Mouse (Mus musculus) left cerebral cortex, adult 2 months (tissue): ENCODE measurements at regions not wholly inside any gene's neighbourhood (a gene's known extent, or its start where the extent isn't known, plus 50 kb on each side); places are given as distances from the start of the nearest gene placed in this dataset.

ENCODE experiments used
- DNase-seq, 2 experiments: peaks; one replicate each; pipeline ENCODE4 v3.0.0; 2021 to 2022; ENCODE audit warnings: low spot score in 2 of 2, mixed read lengths in 1 of 2; ENCODE audit errors: extremely low spot score in 1 of 2
- H3K27ac ChIP-seq: fragments of 200-600 bp; 2 replicates; pipeline ENCODE4 v1.8.1; 2022
- H3K4me3 ChIP-seq: fragments of 200-600 bp; 2 replicates; pipeline ENCODE4 v1.8.1; 2022
- CTCF ChIP-seq: fragments of 200-600 bp; IDR thresholded peaks from 2 replicates; pipeline ENCODE4 v1.8.1; 2022; ENCODE audit warnings: antibody characterized with exemption, mild to moderate bottlenecking, moderate library complexity
- intact Hi-C: fragments of 180-260 bp; cut with DNase I; formaldehyde crosslinking; loops from one replicate; pipeline ENCODE4 v1.15.1; 2025

DNA sequence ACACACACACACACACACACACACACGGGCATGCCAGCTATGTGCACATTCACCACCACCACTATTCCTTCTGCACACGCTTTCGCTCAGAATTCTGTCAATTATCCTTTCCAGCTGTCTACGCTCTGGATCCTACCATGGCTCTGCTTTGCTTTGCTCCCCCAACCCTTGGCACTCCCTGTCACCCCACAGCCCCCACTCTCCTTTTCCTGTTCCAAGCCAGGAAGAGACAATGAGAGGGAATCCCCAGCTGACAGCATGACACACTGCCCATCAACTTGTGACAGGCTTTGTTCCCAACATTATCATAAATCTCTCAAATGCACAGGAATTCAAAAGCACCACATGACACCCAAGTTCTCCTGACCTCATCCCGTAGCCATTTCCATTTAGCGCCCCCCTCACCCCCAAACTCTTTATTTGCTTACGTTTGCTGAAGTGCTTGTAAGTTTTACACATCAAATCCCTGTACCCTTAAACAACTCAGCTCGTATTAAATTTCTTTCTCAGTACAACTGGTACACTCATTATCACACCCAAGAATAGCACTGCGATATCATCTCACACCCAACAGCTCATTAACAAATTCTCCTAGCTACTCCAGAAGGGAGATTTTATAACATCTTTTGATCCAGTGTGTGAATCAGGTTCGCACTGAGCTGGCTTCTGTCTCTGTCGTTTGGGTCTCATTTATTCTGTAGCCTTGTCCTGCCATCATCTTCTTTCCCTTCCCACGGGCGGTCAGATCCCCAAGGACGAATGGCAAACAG lies 140.3 kb downstream of the Ptpn20 start:
- Histone ChIP-seq H3K27ac (no peak overlapping the region), H3K4me3 (no peak overlapping the region)
- no peak for DNase-seq
- intact Hi-C loops: no loop called here
- TF ChIP-seq CTCF: no peak

DNA sequence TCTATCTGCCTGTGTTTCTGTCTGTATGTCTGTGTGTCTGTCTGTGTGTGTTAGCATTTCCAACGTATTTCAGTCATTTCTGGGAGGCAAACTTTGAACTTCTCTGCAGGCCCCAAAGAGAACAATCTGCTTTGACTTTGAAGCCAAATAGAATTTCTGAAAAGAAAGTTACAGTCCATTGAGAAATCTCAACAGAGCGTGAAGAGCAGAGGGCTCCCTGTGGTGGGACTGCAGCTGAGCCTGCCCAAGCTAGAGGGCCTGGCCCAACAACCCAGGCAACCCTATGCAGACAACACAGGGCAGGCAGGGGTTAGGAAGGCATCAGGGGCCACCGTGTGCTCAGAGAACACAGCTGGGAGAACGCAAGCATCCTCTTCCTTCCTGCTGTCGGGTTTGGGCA lies 143.7 kb downstream of the Ptpn20 start:
- H3K27ac ChIP-seq: no peak overlapping the region
- TF ChIP-seq CTCF: no peak
- no peak overlapping the region for H3K4me3 ChIP-seq
- DNase-seq: no peak
- intact Hi-C loops: loop anchor here (5.0 kb wide), 1 partner anchor 100 kb away; no protein-coding TSS in a partner anchor

DNA sequence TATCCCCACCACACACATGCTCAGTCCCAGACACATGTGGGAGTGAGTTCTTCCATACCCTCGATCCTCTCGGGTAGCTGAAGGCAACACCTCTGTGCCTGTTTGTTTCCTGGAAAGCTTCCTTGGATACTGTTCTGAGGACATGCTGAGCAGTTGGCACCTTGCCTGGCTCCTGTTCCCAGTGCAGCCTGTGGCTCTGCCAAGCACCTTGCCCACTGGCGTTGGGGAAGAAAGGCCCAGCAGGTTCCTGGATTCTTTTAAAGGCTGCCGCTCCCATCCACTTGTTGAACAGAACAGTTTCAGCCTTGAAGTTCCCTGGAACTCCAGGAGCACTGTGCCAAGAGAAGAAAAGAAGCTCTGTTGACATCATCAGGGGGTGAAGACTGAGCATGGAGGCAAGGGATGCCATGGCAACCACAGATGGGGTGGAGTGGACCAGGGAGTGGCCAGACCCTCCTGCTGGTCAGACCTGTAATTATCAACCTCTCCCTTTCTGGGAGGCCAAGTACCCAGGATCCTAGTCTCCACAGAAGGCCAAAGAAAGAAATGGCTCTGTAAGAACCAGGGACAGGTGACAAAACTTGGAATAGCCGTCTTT lies 145.5 kb downstream of the Ptpn20 start:
- H3K4me3 ChIP-seq: no peak overlapping the region
- H3K27ac ChIP-seq: no peak overlapping the region
- DNase-seq: peak; percentile 15 to 18
- no peak for TF ChIP-seq CTCF
- intact Hi-C loops: loop anchor here (5.0 kb wide), 1 partner anchor 98 kb away; no protein-coding TSS in a partner anchor

DNA sequence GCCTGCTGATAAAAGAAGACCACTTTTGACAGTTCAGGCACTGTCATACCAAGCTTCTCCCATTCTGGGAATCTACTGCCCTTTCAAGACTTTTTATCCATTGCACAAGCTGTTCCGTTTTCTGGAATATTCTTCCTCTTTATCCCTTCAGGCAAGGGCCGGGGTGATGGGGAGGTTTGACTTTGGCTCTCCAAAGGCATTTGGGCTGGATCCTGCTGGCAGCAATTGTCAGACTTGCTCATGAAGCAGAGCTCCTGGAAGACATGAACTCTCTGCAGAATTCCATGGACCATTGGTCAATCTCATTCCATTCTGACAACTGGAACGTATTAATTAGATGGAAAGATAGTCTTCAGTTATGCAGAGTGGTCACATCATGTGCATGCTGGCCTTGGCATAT lies 146.6 kb downstream of the Ptpn20 start:
- Histone ChIP-seq H3K27ac (no peak overlapping the region), H3K4me3 (no peak overlapping the region)
- no peak for DNase-seq
- intact Hi-C loops: no loop called here
- TF ChIP-seq CTCF: no peak

DNA sequence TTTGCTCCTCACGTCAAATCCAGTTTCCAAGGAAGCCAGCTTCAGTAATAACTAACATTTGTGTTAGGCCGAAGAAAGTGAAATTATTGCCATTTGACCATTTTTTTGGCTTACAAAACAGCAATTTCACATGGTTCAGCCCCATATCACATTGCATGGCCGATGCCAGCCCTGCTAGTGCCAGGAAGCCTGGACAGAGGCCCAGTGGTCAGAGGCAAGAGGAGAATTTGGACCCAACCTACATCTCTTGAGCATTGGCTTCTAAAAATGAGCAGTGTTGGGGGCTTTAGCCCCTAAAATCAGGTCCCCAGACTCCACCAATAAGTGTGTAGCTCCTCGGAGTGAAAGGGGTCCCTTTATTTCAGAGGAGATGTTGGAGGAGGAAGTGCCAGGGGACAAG lies 157.2 kb downstream of the Ptpn20 start:
- H3K27ac ChIP-seq: no peak overlapping the region
- TF ChIP-seq CTCF: no peak
- no peak for DNase-seq
- intact Hi-C loops: no loop called here
- H3K4me3 ChIP-seq: no peak overlapping the region

DNA sequence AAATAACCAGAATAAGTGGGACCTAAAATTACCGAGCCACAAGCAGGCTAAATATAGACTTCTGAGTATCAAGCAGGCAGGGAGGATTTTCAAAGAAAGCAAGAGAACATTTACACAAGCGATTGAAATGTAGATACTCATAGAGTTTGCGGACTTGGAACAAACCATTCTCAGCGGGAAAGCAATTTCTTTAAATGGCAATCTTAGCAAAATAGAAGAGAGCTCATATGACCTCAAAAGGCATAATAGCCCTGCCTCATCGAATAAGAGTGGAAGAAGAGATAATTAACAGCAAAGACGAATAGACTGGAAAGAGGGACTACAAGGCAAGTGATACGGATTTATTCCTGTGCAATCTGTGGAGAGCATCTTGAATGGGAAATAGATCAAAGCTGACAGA lies 163.7 kb upstream of the Gdf10 start:
- Histone ChIP-seq H3K4me3 (no peak overlapping the region), H3K27ac (no peak overlapping the region)
- no peak for DNase-seq
- intact Hi-C loops: no loop called here
- no peak for TF ChIP-seq CTCF

DNA sequence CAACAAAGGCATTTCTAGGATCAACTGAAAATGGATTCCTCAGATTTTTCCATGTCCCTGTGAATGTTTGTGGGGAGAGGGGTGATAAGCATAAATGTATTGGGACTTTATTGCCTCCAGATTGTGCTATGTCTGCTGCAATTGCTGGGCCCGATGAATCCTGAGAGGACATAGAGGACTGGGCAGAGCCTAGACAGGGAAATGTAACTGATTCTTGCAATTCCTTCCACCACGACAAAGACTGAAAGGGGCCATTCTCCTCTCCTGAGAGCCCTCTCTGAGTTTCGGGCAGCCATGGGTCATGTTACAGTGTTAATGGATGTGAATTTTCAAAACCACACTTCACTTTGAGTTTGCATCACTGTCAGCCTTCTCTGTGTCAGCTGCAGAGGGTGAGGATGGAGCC lies 159.7 kb upstream of the Gdf10 start:
- no peak for TF ChIP-seq CTCF
- no peak for DNase-seq
- no peak overlapping the region for H3K27ac ChIP-seq
- intact Hi-C loops: no loop called here
- no peak overlapping the region for H3K4me3 ChIP-seq

DNA sequence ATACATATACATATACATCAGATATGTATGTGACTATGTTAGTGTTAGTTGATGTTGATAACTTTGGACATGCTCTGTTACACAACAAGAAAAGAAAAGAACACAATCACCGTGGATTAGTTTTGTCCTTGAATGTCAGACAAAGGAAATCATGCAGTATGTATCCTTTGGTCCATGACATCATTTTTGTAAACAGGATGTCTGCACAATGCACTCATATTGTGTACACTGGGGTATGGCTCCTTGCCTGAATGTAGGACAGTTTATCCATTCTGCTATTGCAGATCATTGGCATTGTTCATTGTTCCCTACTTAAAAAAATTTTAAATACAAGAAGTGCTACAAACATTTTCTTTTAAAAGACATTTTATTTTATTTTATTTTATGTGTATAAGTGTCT lies 157.6 kb upstream of the Gdf10 start:
- TF ChIP-seq CTCF: no peak
- no peak overlapping the region for H3K27ac ChIP-seq
- DNase-seq: no peak
- intact Hi-C loops: no loop called here
- H3K4me3 ChIP-seq: no peak overlapping the region

DNA sequence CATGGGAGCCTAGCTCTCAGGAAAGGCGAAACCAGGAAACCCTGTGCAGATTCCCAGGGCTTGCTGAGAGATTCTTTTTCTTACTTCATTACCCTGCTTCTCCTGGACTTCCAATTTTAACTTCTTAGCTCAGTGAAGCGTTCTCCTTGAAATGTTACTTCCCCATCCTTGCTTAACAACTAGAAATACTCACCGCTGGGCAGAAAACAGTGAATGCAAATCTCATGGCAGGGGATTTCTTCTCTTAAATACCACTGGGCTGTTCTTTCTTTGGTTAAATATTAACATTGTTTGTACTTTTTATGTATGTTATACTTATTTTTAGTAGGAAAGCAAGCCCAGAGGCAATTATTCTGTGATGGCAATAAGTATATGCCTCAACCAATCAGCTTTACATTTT lies 151.0 kb upstream of the Gdf10 start:
- TF ChIP-seq CTCF: no peak
- DNase-seq: no peak
- H3K27ac ChIP-seq: no peak overlapping the region
- no peak overlapping the region for H3K4me3 ChIP-seq
- intact Hi-C loops: no loop called here

DNA sequence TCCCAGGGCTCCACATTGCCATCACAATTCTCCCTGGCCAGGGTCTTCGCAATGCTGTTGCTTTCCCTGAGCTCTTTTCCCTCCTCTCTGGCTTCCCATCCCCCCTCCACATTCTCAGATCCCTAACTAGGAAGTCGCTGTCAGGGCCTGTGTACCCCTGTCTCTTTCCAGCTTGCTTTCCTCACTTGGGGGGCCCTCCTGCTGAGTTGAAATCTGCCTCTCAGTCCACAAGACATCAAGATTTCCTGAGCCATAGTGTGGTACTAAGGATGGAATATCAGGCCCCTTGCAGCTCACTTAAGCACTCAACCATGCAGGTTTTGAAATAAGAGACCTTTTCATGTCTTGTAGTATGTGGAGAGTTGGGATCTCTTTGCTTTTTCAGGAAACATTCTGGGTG lies 133.8 kb upstream of the Gdf10 start:
- intact Hi-C loops: no loop called here
- no peak for TF ChIP-seq CTCF
- H3K4me3 ChIP-seq: no peak overlapping the region
- DNase-seq: no peak
- H3K27ac ChIP-seq: no peak overlapping the region

DNA sequence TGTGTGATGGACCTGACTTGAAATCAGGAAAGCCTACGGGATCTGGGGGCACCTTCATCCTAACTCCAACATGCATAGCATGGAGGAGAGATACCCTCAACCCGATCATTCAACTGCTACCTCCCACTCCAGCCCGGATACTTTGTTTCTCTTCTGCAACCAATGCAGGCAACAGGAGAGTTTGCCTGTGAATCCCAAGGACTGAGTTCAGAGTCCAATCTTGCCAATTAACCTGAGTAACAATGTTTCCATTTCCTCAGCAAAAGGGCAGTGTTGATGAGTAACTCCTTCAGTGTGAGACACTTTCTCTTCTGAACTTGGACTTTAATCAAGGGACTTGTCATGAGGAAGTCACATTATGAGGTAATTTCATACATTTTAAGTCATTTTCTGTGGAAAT lies 129.1 kb upstream of the Gdf10 start:
- no peak for DNase-seq
- H3K4me3 ChIP-seq: no peak overlapping the region
- H3K27ac ChIP-seq: no peak overlapping the region
- TF ChIP-seq CTCF: no peak
- intact Hi-C loops: no loop called here

DNA sequence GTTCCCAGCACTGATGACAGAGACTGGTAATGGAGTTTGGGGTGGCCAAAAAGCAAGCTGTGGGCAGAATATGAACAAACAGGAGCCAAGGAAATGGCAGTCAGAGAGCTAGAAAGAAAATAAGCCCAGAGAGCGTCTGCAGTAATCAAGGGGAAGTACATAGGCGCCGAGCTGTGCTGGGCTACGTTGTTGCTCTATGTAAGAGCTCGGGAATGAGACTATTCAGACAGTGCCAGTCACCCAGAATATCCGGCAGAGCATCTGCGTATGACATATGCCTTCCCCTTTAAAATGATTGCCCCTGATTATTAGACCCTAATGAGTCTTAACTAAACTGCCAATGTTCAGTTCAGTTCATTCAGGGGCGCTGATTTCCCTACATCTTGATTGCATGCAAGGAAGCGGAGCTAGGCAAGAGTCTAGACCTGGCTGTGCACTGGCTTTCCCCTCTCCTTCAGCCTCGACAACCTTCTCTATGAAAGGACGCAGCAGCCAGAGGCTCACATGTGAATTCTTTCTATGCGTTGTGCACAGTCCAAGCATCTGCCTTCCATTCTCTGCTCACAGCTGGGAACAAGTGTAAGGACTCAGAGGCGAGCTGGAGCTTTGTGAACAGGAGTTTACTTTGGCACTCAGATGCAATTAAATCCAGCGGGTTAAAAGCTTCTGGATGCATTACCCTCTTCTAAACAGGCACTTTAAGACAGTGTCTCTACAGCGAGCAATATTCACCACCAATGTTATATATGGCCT lies 125.7 kb upstream of the Gdf10 start:
- intact Hi-C loops: no loop called here
- Histone ChIP-seq H3K27ac (no peak overlapping the region), H3K4me3 (no peak overlapping the region)
- DNase-seq: no peak
- TF ChIP-seq CTCF: no peak
